Mouse (Mus musculus) heart, postnatal 0 days (tissue): Measurements from ENCODE around the gene S100a1.

ENCODE experiments used
- CTCF ChIP-seq: IDR thresholded peaks from 2 replicates; pipeline ENCODE4 v1.5.1; 2016; ENCODE audit warnings: antibody characterized with exemption, control low read depth, low read depth
- EP300 ChIP-seq: IDR thresholded peaks from 2 replicates; pipeline ENCODE4 v1.6.1; 2016; ENCODE audit warnings: antibody characterized with exemption, low read depth

GRCm38 (mm10) chr3:90552231-90552630, 38.0 kb upstream of the S100a1 start:
- no peak for TF ChIP-seq CTCF
- no peak for TF ChIP-seq EP300
